Mouse (Mus musculus): Measurements from ENCODE around the gene Pfkm.

The Pfkm gene

GRCm38 (mm10) chr15:98098519-98098918 lies 6.1 kb downstream of the Pfkm start:
- DNase-seq (ENCODE audit: low read depth, low spot score): peak; percentile 53

GRCm38 (mm10) chr15:98102401-98102800 lies 10.0 kb downstream of the Pfkm start:
- no peak for DNase-seq (ENCODE audit: low read depth, low spot score)

- no peak for DNase-seq (ENCODE audit: low read depth, low spot score)
Measured at GRCm38 (mm10) chr15:98106506-98106905, 14.1 kb downstream of the Pfkm start.

- no peak for DNase-seq (ENCODE audit: low read depth, low spot score)
Measured at GRCm38 (mm10) chr15:98107230-98107629, 14.8 kb downstream of the Pfkm start.

- no peak for DNase-seq (ENCODE audit: low read depth, low spot score)
Measured at GRCm38 (mm10) chr15:98107703-98108296, 15.4 kb downstream of the Pfkm start.

- peak; percentile 93 for DNase-seq (ENCODE audit: low read depth, low spot score)
Measured at GRCm38 (mm10) chr15:98108297-98109152, 16.1 kb downstream of the Pfkm start.

GRCm38 (mm10) chr15:98111791-98112190 lies 19.4 kb downstream of the Pfkm start:
- peak; percentile 54 for DNase-seq (ENCODE audit: low read depth, low spot score)

- peak; percentile 65 for DNase-seq (ENCODE audit: low read depth, low spot score)
Measured at GRCm38 (mm10) chr15:98114098-98114851, 21.9 kb downstream of the Pfkm start.

- DNase-seq (ENCODE audit: low read depth, low spot score): peak; percentile 64
Measured at GRCm38 (mm10) chr15:98114852-98115778, 22.7 kb downstream of the Pfkm start.

- DNase-seq (ENCODE audit: low read depth, low spot score): no peak
Measured at GRCm38 (mm10) chr15:98115779-98116163, 23.4 kb downstream of the Pfkm start.

GRCm38 (mm10) chr15:98116287-98116686 lies 23.9 kb downstream of the Pfkm start:
- DNase-seq (ENCODE audit: low read depth, low spot score): no peak

- no peak for DNase-seq (ENCODE audit: low read depth, low spot score)
Measured at GRCm38 (mm10) chr15:98119363-98119762, 27.0 kb downstream of the Pfkm start.

- no peak for DNase-seq (ENCODE audit: low read depth, low spot score)
Measured at GRCm38 (mm10) chr15:98120831-98121230, 28.4 kb downstream of the Pfkm start.

- no peak for DNase-seq (ENCODE audit: low read depth, low spot score)
Measured at GRCm38 (mm10) chr15:98131001-98131400, 38.6 kb downstream of the Pfkm start.

GRCm38 (mm10) chr15:98131451-98131850 lies 39.1 kb downstream of the Pfkm start:
- DNase-seq (ENCODE audit: low read depth, low spot score): no peak

GRCm38 (mm10) chr15:98131942-98132655 lies 39.7 kb downstream of the Pfkm start:
- no peak for DNase-seq (ENCODE audit: low read depth, low spot score)

- no peak for DNase-seq (ENCODE audit: low read depth, low spot score)
Measured at GRCm38 (mm10) chr15:98133471-98133870, 41.1 kb downstream of the Pfkm start.

- no peak for DNase-seq (ENCODE audit: low read depth, low spot score)
Measured at GRCm38 (mm10) chr15:98134034-98134433, 41.6 kb downstream of the Pfkm start.

- DNase-seq (ENCODE audit: low read depth, low spot score): no peak
Measured at GRCm38 (mm10) chr15:98134666-98135065, 42.3 kb downstream of the Pfkm start.

GRCm38 (mm10) chr15:98135671-98136070 lies 43.3 kb downstream of the Pfkm start:
- no peak for DNase-seq (ENCODE audit: low read depth, low spot score)

GRCm38 (mm10) chr15:98136871-98137270 lies 44.5 kb downstream of the Pfkm start:
- no peak for DNase-seq (ENCODE audit: low read depth, low spot score)
